Mouse (Mus musculus) lung, postnatal 36 days (tissue): ENCODE results near the gene Ogfrl1.
"Not testable (repeated sequence)": the region's sequence is repeated elsewhere in the genome, so short reads cannot be mapped to it uniquely, and the experiment has no call there.

Source experiments
- DNase-seq: peaks from one replicate; pipeline ENCODE4 v3.0.0; 2022; ENCODE audit warnings: mixed read lengths

Gene Ogfrl1

DNA sequence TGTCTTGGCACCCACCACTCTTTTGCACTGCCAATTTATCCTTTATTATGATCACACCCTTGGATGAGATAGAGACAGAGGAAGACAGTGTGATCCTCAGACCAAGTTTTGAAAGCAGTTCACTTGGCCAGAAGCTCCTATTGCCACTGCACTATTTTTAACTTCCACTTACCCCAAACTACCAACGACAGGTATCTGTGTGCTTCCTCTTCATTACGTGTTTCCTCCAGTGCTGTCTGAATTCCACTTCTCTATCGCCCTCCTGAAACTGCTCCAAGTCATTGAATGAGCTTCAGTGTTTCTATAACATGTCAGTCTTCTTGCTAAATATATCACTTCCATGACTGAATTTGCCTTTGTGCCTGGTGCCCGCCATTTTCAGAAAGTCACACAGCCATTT lies at the start of gene Ogfrl1:
Gene Ogfrl1 (minus strand): TSS at position 150 of the 400 bp plus-strand sequence.
- DNase-seq = no peak

DNA sequence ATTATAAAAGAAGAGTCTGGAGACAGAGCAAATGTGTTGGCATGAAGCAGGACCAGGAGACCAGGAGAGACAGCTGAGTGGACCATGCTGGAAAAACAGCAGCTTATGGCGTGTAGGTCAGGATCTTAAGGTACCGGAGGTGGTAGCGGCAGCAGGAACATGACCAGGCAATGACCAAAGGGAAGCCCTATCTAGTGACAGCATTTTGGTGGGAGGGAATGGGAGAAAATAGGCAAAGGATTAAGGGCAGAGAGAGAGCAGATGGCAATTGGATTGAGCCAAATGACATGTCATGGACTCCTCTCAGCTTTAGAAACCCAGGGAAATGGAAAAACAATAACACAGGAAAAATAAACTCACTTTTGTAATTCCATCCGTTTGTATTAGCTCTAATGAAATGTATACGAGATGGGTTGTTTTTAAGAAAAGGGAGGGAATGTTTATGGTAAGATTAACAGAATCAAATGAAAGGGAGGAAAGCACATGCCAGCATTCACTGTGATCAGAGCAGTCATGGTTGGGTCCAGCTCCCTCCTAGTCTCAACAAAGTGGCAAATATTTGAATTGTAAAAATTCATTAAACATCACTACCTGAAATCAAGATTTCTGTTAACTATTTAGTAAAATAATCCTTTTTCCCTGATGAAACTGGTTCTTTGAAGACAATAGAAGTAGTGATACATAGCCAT lies 48.3 kb upstream of the Ogfrl1 start:
- DNase-seq = no peak

DNA sequence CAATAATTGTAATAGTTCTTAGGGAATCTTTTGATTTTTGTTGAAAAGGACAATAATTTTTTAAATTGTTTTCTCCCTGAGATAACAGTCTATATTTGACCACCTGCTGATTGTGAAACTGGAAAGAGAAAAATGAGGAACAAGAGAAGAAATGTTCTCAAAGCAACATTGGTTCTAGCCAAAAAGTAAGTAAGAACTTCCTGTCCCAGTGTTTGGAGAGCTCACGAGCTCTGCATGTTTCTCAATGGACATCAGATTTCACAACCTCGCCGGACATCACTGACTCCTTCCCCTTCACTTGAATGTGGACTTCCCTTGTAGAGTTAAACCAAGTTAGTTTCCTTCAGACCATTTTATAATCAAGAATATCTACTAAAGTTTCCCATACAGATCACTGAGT lies 36.0 kb upstream of the Ogfrl1 start:
- DNase-seq = peak; percentile 80

DNA sequence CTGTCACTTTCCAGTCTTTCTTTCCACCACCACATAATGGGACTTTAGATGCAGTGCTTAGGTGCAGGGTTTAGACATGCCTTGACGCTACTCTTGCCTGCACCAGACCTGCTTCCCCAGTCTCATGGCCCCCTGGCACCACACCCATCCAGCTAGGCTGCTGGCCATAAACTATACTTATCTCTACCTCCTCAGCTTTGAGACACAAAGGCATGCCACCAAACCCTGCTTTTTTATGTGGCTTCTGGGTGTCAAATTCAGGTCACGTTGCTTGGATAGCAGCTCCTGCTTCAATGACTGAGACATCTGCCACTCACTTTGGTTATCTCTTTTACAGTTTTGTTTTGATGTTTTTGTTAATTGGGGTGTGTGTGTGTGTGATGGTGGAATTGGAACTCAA lies 28.9 kb upstream of the Ogfrl1 start:
- no peak for DNase-seq

DNA sequence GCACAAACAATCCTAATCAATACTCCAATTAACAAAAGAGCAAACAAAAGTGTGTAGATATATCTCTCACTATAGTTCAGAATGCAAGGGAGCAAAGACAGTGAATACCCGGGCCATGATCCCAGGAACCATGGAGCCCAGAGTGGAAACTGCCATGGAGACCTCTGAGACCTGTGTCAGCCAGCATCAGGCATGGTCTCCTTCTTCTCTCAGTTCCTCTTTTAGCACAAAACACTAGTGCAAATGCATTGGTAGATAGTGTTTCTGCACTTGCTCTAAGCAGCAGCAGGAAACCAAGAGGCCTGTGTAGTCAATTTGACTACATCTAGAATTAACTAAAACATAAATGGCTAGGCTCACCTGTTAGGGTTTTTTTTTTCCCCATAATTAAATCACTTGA lies 21.4 kb upstream of the Ogfrl1 start:
- no peak for DNase-seq

DNA sequence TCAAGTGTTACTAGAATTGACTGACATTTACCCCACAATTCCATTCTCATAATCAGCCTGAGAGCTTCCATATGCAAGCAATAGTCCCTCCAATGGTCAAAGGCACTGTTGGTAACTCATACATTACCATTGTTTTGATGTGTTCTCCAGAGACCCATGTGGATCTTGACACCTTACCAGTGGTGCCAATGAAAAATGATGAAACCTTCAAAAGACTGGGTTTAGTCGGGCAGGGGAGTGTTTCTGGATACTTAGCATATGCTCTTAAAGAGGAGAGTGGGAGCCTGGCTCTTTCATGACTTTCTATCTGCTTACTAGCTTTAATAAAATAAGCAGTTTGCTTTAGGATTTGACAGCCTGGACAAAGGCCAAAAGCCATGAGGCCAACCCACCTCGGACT lies 20.5 kb upstream of the Ogfrl1 start:
- DNase-seq = no peak

DNA sequence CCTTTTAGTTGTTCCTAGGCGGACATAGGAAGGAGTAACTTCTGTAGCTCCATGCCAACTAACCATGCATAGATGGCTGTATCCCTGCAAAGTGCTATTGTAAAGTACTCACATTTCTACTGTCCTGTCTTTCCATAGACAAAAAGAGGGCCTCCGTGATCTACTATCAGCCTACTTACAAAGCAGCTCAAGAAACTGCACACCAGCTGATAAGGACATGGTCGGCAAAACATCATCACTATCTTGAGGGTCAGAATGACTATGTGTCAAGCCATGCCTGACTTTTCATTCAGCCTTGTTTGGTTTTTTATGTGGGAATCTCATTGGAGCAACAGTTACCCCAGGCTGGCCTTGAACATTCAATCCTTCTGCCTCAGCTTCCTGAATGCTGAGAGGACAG lies 20.0 kb upstream of the Ogfrl1 start:
- DNase-seq = no peak

DNA sequence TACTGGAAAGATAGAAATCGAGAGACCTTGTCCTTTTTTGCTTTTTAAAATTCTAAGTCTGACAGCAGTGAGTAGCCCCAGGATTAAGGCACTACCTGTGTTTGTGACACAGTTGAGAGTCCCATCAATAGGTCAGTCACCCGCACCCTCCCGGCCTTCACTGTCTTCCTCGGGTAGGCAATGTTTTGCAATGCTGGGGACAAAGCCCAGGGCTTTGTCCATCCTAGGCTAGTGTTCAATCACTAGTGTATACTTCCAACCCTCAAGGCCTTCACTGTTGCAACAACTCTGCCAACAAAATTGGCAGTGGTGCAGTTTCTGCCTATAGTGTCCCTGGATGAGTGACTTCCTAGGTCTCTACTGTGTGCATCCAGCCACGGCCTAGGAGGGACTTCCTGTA lies 14.0 kb upstream of the Ogfrl1 start:
- no peak for DNase-seq

DNA sequence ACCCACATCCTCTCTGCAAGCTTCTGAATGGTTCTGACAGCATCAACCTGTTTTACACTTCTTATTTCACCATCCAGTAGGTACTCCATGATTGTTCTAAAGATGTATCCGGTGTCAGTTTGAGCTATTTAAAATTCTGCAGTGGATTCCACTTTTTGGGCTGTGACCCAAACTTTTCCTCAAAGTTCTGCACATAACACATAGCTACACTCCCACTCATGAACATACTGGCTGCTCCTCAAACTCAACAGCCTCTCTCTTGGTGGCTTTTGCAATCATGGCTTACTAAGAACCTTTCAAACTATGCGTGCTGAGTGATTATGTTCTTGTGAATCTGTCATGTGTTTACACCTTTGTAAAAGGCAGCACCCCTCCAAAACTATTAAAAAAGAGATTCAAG lies 12.4 kb upstream of the Ogfrl1 start:
- DNase-seq = no peak

DNA sequence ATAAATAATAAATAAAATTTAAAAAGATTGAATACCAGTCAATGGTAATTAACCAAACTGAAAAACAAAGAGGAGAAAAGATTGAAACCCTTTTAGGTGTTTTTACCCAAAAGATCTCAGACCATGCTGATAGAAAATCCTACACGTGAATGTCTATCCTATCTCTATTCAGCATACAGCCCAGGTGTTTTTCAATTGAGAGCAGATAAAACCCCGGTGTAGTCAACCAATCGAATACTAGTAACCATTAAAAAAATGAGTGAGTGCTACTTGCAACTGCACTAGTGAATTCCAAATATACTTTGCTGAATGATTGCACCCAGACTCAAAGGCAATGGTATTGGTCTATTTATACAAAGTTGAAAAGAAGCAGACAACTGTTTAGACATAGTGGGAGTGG lies 4.8 kb upstream of the Ogfrl1 start:
- DNase-seq = no peak

DNA sequence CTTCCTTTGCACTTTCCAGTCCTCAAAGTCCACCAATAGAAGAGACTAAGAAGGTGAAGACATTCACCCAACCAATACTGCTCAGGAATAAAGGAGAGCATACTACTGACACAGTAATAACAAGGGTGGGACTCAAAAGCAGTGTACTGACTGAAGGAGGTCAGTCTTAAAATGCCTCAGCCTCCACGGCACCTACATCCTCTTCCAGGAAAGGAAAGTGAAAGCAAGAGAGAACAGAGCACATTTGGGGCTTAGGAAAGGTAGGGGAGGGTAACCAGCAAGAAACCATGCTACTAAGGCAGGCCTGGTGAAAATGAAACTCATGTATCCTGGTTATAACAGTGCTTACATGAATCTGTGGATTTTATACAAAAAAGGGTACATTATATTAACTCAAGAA lies 2.0 kb upstream of the Ogfrl1 start:
- DNase-seq = peak; percentile 15

DNA sequence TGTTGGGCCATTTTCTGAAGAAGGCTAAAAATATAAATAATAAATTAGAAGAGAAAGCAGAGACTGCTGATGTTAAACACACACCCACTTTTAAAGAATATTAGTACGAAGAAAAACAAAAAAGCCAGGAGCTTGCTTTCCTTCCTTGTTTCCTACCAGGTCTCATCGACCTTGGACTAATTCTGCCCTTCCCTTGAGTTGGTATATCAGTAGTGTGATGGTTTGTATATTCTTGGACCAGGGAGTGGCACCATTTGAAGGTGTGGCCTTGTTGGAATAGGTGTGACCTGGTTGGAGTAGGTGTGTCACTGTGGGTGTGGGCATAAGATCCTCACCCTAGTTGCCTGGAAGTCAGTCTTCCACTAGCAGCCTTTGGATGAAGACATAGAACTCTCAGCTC lies 3.2 kb downstream of the Ogfrl1 start:
- DNase-seq = not testable (repeated sequence)

DNA sequence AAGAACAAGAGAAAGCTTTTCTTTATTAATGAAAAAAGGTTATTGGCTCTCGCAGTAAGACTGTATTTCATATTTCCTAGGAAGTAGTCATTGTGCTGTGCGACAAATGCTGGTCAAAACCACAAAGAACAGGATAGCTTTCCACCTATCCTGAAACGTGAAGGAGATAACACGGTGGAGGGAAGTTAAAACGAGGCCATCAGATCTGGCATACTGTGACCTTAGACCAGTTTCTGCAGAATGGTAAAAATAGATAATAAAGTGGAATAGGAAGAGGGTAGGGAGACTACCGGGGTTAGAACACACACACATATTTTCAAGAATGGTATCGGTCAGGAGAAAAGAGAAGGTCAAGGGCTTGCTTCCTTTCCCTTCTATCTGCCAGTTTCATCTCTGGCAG lies 5.8 kb downstream of the Ogfrl1 start:
- DNase-seq = no peak

DNA sequence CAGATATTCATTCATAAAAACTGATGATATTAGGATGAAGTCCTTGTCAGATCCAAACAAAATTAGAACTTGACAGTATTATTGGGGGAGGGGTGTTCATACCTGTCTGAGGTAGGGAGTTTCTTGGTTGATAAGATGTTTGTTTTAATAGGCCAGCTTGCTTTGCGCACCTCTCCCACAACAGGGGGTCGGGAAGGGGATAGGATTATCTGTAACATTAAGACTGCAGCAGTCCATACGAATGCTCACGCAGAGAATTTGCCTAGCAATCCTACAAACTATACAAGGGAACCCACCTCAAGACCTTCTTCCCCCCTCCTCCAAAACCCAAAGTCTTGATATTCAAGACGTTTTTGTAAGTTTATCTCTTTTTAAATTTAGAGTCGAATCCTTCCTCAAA lies 13.2 kb downstream of the Ogfrl1 start:
- no peak for DNase-seq

DNA sequence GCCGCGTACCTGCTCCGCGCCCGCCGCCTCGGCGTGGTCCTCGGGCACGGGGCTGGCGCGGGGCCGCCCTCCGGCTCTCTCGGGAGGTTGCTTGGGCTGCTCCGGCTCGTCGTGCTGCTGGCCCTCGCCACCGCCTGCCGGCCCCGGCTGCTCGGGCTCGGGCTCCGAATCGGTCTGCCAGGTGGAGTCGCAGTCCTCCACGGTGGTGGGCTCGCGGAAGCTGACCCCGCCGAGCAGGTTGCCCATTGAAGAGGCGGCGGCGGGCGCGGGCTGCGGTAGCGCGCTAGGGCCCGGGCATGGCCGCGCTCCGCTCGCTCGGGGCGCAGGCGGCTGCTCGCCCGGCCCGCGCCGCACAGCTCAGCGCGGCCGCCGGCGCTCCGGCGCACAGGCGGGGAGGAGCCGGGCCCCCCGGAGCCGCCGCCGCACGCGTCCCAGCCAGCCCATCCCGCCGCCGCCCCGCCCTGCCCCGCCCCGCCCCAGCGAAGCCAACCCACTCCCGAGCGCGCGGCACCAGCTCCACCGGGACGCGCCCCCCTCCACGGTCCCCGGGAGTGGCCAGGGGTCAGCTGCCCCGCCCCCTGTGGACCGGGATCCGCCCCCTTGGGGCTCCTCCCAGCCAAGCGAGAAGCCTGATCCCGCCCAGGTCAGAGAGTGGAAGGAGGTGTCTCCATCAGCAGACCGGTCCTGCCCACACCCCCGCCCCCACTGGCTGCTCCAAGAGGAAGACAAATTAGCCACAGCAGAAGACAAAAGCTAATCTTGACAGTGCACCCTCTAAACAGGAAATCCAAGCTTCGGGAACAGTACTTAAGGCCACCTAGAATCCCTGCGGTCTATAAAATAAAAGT lies 14.5 kb downstream of the Ogfrl1 start:
- peak; percentile 99 for DNase-seq

DNA sequence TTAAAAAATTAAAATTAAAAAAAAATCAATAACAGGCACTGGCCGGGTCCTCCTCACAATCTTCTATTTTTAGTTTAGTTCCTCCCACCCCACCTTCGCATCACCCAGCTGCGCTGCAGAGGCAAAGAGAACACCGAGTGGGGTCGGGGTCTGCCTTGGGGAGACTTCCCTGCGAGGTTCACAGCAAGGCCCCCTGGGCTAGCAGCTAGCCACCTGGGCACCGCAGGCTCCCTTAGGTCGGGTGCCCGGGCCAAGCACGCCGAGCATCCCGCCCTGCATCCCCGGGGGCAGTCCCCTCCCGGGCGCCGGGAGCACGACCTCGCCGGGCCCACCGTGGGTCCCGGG lies 15.1 kb downstream of the Ogfrl1 start:
- DNase-seq = no peak

DNA sequence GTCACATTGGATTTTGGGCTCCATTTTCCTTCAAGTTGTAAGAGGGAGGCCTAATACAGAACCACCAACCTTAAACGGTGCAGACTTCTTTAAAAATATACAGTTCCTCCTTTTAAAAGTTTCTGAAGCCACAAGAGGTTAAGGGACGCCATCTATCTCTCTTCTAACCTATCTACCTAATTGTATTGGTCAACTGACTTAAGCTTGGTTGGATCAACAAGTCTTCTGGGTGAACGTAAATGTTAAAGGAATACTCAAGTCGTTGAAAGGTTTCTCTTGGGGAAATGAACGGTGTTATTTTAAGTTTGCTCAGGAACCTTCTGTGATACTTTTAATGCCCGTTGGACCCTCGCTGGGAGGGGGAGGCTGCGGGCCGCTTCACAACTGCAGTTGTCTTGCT lies 15.5 kb downstream of the Ogfrl1 start:
- no peak for DNase-seq

DNA sequence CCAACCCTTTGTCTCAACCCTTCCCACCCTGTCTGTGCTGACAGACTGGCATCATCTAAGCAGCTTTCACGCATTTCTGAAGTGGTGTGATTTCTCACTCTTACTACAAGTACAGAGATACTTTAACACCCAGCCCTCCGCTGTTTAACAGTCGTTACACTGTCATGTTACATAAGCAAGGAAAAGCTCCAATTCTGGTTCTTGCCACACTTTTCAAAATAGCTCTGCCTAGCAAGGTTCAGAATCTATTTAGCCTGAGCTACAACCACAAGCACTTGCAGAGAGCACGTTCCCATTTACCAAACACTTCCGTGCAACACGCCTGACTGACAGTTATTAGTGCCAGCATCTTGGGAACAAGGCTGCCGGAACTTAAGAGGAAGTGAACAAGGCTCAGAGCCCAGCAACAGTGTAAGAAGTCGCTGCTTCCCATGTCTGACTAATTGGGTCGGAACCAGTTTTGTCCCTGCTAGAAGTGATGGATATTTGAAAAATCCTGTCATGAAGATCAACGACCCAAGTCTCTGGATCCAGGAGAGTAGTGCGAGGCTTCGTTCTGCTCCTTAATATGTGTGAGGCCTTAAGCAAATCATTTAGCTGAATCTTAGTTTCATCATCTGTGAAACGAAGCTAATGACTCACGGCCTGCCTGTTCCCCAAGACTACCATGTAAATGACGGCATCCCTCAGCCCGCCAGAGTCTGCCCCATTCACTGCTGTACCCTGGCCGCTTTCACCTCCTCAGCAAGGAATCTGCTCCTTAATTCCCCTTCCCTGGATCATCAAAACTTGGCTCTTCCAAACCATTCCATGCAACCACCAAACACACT lies 17.4 kb downstream of the Ogfrl1 start:
- DNase-seq = peak; percentile 66

DNA sequence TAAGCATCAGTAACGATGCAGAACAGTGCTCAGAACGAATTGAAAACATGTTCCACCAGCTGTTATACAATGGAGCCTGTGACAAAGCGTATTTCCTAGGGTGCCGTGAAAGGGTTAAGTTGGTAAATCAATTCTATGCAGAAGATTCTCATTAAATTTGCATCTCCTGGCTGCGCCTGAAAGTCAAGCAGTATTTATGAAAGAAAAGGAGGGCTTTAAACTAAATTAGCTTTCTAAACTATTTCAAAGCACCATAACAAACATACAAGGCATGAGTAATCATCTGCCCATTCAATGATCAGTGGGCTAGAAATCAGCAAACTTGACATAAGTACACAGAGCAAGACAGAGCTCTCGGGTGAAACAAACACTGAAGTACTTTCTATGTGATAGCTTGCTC lies 18.3 kb downstream of the Ogfrl1 start:
- no peak for DNase-seq

DNA sequence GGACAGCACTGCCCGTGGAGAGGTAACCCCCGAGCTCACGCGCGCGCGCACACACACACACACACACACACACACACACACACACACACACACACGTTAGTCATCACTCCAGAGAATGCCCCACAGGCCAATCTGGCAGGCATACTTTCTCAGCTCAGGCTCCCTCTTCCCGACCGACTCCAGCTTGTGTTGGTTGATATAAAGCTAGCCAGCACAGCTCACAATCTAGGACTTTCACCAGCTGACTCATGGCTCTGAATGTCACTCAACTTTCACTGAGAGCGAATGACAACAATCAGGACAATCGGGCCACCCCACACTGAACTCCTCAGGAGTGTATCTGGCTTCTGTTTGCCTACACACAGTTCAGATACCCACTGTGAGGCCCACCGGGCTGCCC lies 20.0 kb downstream of the Ogfrl1 start:
- DNase-seq = no peak

DNA sequence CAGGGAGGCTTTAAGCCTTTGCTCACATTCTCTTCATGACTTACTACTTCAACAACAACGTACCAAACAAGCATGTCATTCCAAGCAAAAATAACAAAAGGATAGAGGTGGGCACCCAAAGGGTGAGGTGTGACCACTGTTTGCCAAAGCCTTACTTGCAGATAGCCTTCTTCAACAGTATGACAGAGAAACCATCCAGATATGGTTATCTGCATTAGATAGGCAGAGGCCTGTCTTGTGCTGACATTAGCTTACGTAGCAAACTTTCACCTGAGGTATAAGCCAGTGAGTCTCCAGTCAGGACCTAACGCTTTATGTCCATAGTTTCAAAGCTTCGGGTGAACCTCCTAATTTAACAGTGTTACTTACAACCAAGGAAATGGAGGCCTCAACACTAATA lies 23.4 kb downstream of the Ogfrl1 start:
- no peak for DNase-seq

DNA sequence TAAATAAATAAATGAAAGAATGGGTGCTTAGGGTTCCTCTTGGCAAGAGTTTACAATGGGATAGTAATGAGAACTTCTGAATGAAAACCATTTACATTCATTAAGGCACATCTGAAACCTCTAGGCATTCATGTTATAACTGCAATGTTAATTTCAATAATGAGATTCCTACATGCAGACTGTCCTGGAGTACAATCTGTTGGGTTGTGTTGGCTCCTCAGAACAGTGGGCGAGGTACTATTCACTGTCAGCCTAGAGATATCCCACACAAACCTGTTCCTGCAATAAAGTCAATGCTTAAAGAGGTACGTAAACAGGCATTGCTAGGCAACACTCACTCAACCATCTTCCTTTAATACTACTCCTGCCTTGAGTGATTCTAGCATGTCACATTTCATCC lies 32.0 kb downstream of the Ogfrl1 start:
- DNase-seq = no peak

DNA sequence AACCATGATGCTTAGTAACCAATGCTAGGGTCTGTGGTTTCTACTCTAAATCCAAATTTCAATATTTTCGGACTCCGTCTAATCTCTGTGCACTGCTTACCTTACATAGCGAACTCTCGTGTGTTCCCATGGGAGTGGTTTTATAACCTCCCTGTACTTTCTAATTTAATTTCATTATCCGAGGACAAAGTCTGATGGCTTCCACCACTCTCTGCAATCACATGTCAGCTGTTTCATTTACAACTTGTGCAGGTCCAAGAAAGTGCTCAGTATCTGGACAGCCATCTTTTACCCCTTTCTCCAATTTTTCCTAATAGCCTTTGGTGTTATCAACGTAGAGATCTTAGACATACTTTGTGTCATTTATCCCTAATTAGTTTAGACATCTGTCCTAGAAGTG lies 44.7 kb downstream of the Ogfrl1 start:
- no peak for DNase-seq

DNA sequence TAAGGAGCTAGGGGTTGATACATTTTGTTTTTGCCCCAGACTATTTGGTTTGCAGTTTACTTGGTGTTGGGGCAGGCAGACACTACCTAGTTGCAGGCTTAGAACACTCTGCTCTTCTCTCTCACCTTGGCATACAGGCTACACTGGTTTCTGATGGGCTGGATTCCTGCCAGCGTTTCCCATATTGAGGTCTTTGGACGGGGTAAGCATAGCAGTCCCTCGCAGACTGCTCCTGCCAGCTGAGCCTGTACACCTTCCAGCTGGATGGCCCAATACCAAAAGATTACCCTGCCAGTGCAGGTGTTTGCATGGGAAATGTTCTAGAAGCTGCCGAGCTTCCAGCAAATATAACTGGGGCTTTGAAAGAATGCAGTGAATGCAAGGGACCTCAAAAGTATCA lies 45.8 kb downstream of the Ogfrl1 start:
- DNase-seq = no peak
